Mouse (Mus musculus) telencephalon, adult 2 months (tissue): ENCODE data around the gene Taar3.

ENCODE experiments used
- DNase-seq: peaks from one replicate; pipeline ENCODE4 v3.0.0-alpha.2; 2011; ENCODE audit warnings: low read depth, low spot score

Gene Taar3

GRCm38 (mm10) chr10:23999639-24000038, 50.3 kb downstream of the Taar3 start, which contains the start of gene Taar7b:
Taar7b (plus strand) TSS chr10:23999939.
- no peak for DNase-seq
